Mouse (Mus musculus) right cerebral cortex, postnatal 36 days (tissue): ENCODE results near the gene Trp53bp2.

Experiments used
- DNase-seq, 2 experiments: peaks; one replicate each; pipeline ENCODE4 v3.0.0; 2022; ENCODE audit warnings: low spot score in 2 of 2, mixed read lengths in 1 of 2

The Trp53bp2 gene

DNA sequence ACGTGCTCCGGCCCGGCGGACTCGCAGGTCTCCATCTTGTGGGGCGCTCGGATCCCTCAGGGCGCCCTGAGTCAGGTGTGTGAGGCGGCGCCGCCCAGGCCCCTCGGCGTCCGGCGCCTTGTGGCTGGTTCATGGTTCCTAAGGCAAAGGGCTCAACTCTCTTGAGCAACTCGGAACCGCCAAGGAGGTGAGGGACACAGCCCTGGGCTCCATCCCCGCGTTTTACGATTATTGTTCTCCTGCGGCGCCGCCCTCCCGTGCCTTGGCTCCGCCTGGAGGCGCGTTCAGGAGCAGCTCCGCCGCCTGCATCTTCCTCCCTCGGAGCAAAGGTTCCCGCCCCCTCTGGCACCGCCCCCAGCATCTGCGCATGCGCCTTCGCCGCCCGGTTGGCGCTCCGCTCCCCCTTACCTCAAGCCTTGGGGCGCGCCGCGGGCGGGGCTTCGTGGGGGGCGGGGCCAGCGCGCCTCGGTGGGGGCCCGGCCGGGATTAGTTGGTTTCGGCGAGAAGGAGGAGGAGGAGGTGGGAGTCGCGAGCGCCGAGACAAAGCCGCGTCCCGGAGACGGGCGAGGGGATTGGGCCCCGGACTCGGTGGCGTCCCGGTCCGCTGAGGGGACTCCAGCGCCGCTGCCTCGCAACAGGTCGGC is at the start of gene Trp53bp2:
TSS of gene Trp53bp2 (plus strand) at position 489 of the 644 bp plus-strand sequence.
- DNase-seq, result peak; percentile 94 to 95

DNA sequence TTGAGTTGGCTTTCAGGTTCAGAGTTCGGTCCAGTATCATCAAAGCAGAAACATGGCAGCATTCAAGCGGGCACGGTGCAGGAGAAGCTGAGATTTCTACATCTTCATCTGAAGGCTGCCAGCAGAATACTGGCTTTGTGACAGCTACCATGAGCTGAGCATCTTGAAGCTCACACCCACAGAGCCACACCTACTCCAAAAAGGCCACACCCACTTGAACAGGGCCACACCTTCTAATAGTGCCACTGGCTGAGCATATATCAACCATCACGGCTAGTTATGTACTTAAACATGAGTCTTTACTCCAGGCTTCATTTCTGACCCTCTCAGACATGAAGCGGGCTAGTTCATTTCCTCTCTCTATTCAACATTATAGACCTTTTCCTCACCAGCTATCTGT is 46.3 kb upstream of the Trp53bp2 start:
- DNase-seq, result no peak

- DNase-seq, result no peak
These were observed 45.1 kb upstream of the Trp53bp2 start for GRCm38 (mm10) chr1:182363683-182364404.

- DNase-seq, result no peak
These were observed 40.7 kb upstream of the Trp53bp2 start for GRCm38 (mm10) chr1:182368309-182368708.

DNA sequence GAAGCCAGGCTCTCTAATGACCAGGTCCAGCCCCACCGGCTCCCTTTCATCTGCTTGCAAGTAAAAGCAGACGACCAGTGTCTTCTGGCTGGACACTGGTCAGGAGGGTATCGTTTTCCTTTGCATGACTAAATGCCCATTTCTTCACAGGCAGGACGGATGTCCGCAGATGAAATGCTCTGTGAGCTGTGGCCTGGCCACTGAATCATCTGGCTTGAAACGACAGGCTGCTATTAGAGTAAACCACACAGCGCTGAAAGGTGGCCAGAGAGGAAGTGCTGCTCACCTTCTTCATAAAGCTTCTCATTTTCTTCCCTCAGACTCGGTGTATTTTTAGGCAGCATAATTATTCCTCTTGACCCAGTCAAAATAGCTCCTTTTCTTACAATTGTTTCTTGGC is 40.2 kb upstream of the Trp53bp2 start:
- no peak for DNase-seq

DNA sequence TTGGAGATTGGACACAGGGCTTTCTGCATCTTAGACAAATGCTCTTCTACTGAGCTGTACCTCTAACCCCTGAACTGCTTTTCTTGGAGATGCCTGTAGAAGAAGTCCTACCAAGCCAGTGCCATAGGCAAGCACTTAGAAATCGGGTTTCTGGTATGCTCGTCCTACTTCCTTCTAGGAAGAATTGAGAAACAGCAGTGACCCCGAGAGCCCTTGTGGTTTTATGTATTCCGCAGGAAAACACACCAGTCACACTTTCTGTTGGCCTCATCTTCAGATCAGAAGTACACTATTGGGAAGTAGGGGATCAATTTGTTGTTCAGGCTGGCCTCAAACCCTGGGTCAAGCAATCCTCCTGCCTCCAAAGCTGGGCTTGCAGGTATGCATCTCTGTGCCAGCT is 39.5 kb upstream of the Trp53bp2 start:
- no peak for DNase-seq

- no peak for DNase-seq
These were observed 37.1 kb upstream of the Trp53bp2 start for GRCm38 (mm10) chr1:182371891-182372290.

- no peak for DNase-seq
These were observed 32.8 kb upstream of the Trp53bp2 start for GRCm38 (mm10) chr1:182376221-182376620.

DNA sequence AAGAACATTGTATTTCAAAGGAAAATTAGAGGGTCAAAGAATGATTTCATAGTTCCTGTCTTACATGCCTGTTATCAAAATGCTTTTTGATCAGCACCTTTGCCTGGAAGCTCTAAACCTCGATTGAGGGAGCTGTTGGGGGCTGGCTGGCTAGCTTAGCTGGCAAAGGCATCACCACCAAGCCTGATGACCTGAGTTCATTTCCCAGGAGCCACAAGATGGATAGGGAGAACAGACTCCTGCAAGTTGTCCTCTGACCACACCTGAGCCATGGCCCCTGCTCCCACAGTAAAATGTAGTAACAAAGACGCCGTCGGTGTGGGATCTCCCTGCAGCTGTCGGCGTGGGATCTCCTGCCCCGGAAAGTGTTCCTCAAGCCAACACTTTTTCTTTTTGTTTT is 32.1 kb upstream of the Trp53bp2 start:
- DNase-seq, result no peak

DNA sequence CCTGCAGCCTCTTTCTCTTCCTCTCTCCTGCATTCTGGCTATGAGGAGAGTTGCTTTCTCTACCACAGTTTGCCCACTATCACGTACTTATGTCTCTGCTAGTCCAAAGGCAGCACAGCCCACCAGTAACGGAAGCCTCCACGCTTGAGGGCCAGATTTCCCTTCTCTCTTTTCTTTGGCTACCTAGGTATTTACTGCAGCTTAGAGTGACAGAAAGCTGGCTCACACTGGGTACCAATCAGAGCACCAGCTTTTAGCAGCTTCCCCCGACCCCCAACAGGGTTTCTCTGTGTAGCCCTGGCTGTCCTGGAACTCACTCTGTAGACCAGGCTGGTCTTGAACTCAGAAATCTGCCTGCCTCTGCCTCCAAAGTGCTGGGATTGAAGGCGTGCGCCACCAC is 31.5 kb upstream of the Trp53bp2 start:
- no peak for DNase-seq

DNA sequence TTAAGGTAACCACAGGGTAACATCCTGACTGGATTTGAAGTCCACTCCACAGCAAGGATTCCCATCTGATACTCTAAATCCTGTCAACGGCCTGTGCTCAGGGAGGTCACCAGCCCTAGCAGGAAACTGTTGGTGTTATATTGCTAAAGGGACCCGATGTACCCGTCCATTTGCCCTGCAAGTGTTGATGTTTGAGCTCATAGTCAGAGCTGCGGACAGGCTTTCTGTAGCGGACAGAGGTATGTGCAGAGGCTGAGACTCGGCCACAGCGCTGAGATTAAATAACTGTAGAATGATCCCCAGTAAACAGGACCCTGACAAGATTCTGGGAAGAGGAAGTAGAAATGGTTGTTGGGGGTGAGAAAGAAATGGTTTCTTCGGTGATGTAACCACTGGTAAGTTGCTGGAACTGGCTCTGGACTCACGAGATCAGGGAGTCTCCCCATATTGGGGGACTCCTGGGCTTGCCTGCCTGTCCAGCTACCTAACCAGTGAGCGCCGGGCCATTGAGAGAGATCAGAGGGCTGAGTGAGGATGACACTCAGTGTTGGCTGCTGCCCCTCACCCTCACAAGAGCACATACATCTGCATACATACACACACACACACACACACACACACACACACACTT is 30.7 kb upstream of the Trp53bp2 start:
- no peak for DNase-seq

GRCm38 (mm10) chr1:182378876-182379275 is 30.1 kb upstream of the Trp53bp2 start:
- no peak for DNase-seq

DNA sequence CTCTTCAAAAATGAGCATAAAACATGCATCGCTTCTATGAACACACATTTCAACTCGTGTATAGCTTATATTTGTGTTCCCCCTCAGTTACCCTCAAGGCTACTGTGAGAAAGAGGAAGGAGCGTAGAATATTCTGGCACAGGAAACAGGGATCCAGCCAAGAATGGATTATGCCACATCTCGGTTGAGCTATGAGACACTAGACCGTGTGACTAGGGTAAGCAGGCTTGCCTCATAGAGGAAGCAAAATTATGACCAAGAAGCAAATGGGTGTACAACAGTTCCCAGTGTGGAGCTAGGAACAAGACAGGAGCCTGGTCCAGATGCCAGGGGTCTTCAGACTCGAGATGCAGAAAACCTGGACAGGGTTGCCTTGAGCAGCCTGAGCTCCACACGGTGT is 28.3 kb upstream of the Trp53bp2 start:
- no peak for DNase-seq

DNA sequence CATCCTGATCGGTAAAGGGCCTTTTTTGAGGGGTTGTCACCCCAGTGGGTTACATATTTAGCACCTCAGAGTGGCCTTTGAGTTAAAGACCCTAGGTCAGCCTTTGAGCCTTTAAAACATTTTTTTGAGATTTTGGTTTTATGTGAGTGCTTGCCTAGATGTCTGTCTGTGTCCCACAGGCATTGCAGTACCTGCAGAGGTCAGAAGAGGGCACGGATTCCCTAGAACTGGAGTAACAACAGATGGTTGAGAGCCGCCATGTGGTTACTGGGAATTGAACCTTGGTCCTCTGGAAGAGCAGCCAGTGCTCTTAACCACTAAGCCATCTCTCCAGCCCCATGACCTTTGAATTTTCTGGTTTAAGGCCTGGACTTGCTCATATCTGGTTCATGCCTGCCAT is 27.6 kb upstream of the Trp53bp2 start:
- DNase-seq, result no peak

DNA sequence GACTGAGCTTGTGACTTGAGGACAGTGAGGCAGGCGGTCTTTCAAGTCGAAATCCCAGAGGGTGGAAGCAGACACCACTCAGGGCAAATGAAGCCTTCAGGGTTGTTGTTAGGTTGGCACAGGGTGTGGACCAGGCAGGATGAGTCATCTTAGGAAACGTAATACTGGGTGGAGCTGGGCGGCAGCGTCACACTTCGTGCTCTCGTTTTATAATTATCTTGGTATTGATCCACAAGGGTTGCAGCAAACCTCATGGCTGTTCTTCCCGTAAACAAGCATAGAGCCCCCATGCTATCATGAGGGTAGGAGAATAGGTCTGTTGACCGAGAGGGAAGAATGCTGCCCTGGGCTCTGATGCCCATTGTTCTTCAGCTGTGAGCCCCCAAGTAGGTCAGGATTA is 25.9 kb upstream of the Trp53bp2 start:
- no peak for DNase-seq

DNA sequence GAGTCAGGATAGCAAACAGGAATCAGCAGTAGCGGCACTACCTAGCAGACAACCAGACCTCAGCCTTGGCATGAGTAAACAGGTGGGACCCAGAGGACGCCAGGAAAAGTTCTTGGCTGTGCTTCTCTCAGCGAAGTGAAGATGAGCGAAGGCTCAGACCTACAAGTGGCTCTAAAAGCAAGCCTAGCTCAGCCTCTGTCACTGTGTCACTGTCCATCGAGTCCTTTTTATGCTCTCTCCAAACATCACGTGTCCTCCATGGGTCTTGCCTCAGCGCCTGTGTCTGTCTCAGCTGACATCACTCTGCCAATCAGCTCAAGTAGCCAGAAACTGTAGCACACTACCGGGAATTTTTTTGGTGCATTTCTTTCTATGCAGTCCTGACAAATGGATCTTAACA is 22.5 kb upstream of the Trp53bp2 start:
- no peak for DNase-seq

DNA sequence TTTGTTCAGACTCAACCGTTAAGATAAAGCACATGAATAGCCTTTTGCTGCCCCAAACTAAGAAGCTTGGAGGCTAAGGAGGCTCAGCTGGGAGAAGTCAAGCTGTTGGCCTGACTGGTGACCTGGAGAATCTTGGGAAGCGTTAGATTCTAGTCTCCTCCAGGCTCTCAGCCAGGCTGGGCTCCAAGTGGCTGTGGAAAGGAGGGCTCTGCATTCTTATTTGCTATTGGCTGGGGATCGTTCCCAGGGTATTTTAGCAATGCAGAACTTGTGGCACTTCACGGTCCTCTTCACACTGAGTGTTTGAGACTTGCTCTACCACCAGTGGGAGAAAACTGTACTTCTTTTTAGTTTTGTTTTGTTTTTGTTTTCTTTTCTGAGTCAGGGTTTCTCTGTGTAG is 20.2 kb upstream of the Trp53bp2 start:
- DNase-seq, result no peak

DNA sequence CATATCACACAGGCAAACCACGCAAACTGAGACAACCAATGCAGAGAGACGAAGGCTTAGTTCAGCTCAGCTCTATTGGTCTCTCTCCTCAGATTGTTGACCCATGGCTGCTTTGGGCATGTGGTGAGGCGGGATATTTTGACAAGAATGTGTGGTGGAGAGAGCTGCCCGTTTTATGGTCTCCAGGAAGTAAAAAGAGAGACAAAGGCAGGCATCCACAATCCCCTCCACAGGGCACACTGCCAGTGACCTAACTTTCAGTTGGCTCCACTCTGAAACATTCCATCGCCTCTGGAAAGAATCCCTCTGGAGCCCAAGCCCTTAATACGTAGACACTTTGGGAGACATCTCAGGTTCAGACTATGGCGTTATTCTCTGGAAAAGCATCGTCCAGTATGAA is 10.8 kb upstream of the Trp53bp2 start:
- DNase-seq, result no peak

DNA sequence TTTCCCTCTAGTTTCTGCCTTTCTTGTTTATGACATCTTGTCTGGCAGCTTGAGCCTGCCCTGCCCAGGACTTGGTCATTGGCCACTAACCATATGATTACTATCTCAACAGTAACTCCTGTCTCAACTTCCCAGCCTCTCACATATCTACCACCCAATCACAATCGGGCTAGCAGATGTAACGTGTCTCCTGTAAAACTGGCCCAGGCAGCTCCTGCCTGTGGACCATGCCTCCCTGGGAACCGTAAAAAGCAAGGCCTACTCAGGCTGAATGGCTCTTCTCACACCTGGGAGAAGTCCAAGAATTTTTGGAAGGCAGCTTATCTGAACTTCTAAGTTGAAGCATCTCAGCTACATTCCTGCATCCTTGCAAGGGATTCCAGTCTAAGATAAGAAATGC is 10.2 kb upstream of the Trp53bp2 start:
- no peak for DNase-seq

DNA sequence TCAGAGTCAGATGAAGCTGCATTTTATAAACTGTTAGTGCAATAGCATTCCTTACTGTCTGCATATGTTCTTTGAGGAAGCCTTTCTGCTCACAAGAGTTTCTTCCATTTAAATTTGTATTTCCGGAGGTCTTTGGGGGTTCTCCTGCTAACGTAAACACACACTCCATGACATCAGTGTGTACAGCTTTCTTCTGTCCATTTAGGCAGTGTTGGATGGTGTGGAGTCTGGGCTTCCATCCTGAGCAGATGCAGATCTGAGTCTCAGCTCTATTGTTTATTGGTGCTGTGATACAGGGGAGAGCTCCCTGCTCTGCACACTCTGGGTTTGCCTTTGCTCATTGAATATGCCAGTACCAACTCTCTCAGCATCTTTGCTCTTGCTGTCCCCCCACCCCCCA is 9.8 kb upstream of the Trp53bp2 start:
- no peak for DNase-seq

DNA sequence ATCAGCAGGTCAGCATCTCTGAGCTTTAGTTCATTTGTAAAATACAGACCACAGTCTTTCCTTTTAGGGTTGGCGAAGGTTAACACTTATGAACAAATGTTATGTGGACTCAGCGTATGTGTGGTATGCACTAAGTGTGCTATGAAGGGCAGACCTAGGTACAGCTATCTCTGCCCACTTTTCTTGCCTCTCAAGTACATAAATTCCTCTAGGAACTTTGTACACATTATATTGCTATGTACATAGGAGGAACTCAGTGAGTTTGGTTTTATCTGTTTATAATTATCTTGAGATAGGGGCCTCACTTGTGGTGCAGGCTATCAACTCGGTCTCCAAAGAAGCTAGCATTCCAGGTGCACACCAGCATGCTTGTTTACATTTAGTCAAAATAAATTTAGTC is 9.1 kb upstream of the Trp53bp2 start:
- no peak for DNase-seq

DNA sequence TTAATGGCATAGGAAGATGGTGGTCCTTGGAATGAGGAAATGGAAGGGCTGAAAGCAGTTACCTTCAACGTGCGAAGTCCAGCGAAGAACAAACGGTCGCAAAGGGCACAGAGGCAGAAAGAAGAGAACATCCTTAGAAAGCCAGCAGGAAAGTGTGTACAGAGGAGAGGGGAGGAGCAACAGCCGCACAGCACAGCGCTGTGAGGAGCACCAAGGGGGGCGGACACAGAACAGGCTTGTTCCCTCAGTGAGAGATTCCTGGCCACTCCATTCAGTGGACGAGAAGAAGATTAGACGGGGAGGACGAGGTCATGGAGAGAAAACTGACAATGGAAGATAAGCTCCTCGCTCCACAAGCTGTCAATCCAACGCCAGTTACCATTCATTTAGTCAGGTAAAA is 5.9 kb upstream of the Trp53bp2 start:
- no peak for DNase-seq

DNA sequence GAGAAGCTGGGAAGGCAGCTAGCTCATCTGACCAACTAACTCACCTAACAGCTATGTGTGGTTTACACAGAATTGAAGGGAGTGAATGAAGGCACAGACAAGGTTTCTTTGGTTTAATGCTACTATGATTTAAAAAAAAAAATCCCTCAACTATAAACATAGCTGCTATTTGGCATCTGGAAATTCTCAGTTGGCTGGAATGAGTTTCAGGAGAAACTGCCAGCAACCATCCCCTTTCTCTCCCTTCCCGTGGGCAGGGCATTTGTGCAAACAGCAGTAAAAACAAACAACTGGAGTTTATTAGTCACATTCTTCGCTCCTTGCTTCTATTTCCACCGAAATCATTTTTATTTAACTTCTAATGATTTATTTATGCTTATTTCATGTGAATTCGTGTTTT is 2.4 kb upstream of the Trp53bp2 start:
- no peak for DNase-seq
